Mouse (Mus musculus): Measurements from ENCODE around the gene Sel1l.
"Not testable (repeated sequence)": the region's sequence is repeated elsewhere in the genome, so short reads cannot be mapped to it uniquely, and the experiment has no call there.

Sel1l gene

DNA sequence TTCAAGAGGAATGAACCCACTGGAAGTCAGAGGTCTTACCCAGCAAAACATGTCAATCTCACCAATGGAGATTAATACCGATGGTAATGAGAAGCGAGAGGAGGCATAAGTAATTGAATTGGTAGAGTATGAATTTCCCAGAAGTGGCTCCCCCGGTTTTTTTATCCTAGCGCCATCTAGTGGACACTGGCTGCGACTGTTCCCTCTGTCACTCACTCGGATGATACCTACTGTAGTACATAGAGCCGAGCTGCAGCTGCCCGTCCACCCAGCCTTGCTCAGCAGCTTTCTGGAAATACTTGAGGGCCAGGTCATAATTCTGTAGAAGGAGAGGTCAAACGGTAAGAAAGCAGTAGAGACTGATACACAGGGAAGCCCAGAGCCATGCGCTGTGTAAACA, 33.0 kb downstream of the Sel1l start:
- DNase-seq, result peak; percentile 21

DNA sequence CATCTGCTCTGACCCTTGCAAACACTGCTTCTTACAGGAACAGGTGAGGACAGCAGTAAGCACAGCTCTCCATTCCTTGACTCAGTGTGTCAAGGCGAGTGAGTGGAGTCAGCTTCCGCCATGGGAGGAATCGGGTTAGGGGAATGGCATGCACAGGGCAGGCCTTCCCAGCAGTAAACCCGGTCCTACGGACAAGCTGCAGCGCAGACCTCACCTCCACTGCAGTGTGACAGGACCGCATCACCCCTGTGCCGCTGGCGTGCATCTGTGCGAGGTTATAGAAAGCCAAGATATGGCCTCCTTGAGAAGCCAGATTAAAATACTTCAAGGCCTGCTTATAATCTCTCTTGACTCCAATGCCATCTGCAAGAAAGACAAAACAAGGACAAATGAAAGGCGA, 33.4 kb downstream of the Sel1l start:
- DNase-seq, result no peak

DNA sequence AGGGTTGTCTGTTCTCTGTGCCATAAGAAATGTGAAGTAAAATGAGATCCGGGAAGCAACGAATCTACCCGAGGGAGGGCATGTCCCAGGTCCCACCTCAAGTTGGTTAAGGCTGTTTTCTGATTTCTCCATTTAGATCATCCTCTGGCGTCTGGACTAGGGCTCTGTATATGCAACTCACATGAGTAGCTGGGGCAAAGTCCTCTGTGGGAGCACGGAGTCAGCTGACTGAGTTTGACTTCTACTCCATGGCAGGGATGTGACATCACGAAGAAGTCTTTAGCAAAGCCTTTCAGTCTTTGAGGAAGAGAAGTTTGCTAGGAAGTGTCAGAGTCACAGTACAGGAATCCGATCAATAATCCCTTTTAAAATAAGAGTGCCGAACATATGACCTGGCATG, 40.0 kb downstream of the Sel1l start:
- no peak for DNase-seq

DNA sequence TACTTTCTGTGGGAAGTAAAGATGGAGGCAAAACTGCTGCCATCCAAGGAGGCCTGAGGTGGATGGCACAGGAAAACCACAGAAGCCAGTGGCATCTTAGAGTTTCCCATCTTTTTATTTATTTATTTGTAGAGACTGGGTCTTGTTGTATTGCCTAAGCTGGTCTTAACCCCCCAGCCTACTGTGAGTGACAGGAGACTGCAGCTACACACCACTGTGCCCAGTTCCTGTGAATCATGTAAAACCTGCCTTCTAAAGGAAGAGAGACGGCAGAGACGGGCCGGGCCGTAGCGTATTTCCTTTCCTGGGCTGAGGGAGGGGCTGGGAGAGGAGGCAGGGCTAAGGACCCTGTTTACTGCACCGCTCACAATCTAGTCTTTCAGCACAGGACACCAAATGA, 41.2 kb downstream of the Sel1l start:
- DNase-seq, result no peak

DNA sequence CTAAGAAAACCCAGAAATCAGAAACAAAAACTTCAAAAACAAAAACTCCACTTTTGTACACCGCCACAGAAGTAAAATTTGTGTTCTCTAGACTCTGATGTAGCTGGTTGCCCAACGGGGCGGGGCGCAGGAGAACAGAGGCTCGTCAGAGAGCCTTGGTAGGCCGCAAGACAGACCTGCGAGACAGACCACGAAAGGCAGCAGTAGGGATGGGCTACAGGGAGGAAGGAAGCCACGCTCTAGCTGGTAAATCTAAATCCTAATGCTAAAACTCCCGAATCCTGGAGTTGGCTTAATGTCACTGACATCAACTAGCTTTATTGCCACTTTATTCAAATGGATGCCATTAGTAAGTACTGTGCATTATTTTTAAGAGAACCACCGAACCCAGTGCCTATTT, 41.9 kb downstream of the Sel1l start:
- DNase-seq, result no peak

GRCm38 (mm10) chr12:91804262-91804661, 44.7 kb downstream of the Sel1l start:
- DNase-seq, result no peak

- no peak for DNase-seq
Observed at GRCm38 (mm10) chr12:91803207-91803932, 45.6 kb downstream of the Sel1l start.

DNA sequence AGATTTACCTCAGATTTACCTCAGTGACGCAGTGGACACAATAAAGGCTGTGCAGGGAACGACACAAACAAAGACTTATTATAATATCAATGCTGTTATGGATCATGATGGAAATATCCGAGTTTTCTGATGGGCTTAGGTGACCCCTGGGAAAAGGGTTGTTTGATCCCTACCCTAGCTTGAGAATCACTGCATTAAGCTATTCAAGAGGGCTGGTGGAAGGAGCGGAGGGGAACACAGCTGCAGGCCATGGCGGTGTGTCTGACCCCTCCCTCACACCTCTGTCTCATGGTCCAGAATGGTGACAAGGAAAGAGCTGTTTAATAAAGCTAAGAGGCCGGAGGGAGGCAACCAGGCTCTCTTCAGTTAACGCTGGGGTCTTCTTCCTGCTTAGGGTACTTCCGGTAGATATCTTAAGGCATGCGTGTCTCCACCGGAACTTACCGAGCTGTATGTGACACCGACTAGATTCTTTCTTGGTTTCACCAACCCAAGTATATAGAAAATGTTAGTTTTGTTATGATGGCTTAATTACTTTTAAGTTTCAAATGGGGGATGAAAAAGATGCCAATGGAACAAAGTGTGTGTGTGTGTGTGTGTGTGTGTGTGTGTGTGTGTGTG, 46.3 kb downstream of the Sel1l start:
- no peak for DNase-seq

DNA sequence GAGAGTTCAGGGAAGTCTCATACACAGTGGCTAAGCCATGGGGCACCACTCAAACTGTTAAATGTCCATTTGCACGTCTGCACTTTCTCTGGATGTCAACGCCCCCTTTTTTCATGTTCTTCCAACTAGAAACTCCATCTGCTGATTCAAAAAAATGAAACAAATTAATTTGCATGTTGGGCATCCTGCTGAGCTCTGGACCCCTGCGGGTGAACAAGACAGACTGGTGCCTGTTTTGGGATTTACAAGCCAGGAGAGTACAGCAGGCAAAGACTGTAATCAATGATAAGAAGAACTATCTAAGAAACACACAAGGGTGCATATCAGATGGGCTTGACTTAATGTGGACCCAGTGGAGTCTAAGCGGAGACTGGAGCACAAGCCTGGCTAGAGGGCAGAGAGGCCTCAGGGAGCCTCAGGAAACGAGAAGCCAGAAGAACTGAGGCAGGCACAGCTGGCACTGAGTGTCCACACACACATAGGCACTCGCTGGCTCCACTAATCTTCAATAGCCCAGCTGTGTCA, 48.0 kb downstream of the Sel1l start:
- DNase-seq, result no peak

GRCm38 (mm10) chr12:91799821-91800335, 49.1 kb downstream of the Sel1l start:
- no peak for DNase-seq

DNA sequence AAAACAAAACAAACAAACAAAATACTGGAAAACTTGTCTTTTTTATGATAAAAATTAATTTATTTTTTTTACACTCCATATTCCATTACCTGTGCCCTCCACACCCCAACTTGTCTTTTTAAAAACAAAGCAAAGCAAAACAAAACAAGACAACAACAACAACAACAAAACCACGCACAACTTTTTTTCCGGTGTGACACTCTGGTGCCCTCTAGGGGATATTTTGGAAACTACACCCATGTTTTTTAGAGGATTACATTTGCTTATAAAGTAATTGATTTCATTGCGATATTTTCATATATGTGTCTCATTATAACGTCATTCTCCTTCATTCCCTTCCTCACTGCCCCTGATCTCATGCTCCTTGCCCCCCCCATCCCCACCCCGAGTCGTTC, 49.6 kb downstream of the Sel1l start:
- DNase-seq, result no peak

GRCm38 (mm10) chr12:91798720-91799378, 50.1 kb downstream of the Sel1l start:
- DNase-seq, result no peak

DNA sequence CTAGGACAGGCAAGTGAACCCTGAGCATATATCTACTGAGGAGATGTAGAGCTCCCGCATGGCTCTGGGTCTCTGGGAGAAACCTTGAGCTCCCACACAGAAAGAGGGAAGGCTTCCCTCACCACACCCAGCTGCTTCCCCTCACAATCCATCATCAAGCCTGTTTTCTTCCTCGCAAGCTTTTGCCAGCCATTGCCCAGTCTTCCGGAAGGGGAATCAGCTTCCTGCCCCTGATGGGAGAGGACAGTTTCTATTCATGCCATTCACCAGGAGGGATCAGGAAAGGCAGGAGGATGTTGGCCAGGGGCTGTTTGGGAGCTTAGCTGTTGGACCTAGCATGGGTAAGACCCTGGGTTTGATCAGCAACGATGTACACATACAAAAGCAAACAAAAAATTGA, 52.2 kb downstream of the Sel1l start:
- no peak for DNase-seq

- no peak for DNase-seq
Observed at GRCm38 (mm10) chr12:91793266-91793665, 55.7 kb downstream of the Sel1l start.

DNA sequence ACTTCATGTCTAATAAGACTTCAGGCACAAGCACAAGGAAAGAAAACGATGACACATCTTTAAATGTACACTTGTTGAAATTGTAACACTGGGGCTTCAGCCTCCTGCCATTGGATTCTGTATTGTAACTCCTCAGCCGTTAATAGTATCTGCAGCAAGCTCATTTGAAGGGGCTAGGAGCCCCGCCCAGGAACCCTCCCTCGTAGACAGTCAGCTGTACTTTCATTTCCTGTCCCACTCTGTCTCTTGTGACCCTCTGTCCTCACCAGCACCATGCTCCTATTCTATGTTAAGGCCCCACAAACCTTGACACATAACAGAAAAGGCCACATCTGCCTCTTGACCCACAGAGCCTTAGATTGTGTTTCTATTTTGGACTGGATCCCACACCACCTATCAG, 57.1 kb downstream of the Sel1l start:
- DNase-seq, result no peak

GRCm38 (mm10) chr12:91789801-91790200, 59.2 kb downstream of the Sel1l start:
- peak; percentile 24 for DNase-seq

- not testable (repeated sequence) for DNase-seq
Observed at GRCm38 (mm10) chr12:91788446-91788845, 60.5 kb downstream of the Sel1l start.

- DNase-seq, result no peak
Observed at GRCm38 (mm10) chr12:91787959-91788437, 61.0 kb downstream of the Sel1l start, which contains the start of gene Ston2. Gene Ston2 (minus strand): TSS chr12:91788387.

- no peak for DNase-seq
Observed at GRCm38 (mm10) chr12:91786355-91786754, 62.6 kb downstream of the Sel1l start.

GRCm38 (mm10) chr12:91781432-91781831, 67.5 kb downstream of the Sel1l start:
- DNase-seq, result no peak

GRCm38 (mm10) chr12:91780531-91780930, 68.4 kb downstream of the Sel1l start:
- no peak for DNase-seq

GRCm38 (mm10) chr12:91779004-91779365, 70.0 kb downstream of the Sel1l start:
- DNase-seq, result peak; percentile 46

GRCm38 (mm10) chr12:91778211-91779003, 70.5 kb downstream of the Sel1l start:
- DNase-seq, result peak; percentile 31
